Mouse (Mus musculus) heart, postnatal 0 days (tissue): ENCODE data around the gene Pmf1.

ENCODE experiments used
- CTCF ChIP-seq: IDR thresholded peaks from 2 replicates; pipeline ENCODE4 v1.5.1; 2016; ENCODE audit warnings: antibody characterized with exemption, control low read depth, low read depth
- EP300 ChIP-seq: IDR thresholded peaks from 2 replicates; pipeline ENCODE4 v1.6.1; 2016; ENCODE audit warnings: antibody characterized with exemption, low read depth

DNA sequence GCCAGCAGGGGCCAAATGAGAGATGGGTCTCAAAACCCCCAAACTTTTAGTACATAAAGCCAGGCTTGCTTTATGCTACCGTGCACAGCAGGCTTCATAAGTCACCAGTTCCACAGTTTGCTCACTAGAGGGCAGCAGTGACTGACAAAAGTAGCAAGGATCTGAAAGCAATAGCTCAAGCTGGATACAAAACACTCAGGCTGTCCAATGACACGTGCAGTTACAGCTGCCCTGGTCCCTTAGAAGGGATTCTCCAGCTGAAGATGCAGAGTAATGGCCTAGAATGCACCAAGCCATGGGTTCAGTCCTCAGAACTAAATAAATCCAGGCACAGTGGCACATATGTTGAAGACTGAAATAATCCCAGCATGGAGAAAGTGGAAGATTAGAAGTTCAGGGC is 3.0 kb downstream of the Pmf1 start:
- TF ChIP-seq CTCF (peak; percentile 94), EP300 (no peak)
